Mouse (Mus musculus): ENCODE results near the gene 4930595D18Rik.

- TF ChIP-seq GATA1 (IDR thresholded peaks at IDR 0.05; ENCODE audit: borderline replicate concordance, low read length) (no peak), FLI1 (IDR thresholded peaks at IDR 0.05; ENCODE audit: low read length) (no peak)
These were observed 2.7 kb upstream of the 4930595D18Rik start for GRCm38 (mm10) chr12:111186986-111187385.

Data from megakaryocyte, embryonic 14.5 days (primary cell).